Mouse (Mus musculus) C2C12 (cell line): ENCODE results near the gene Wdtc1. TPM values are rescaled to one million over a fixed set of nuclear protein-coding genes. Genes with fewer than 3 reads are reported as not detected.

Experiments used
- H3K27me3 ChIP-seq: one replicate; pipeline ENCODE4 v1.6.1; 2011; ENCODE audit not compliant: control insufficient read depth, insufficient read depth, insufficient read length
- H3K36me3 ChIP-seq: one replicate; pipeline ENCODE4 v1.6.1; 2011; ENCODE audit not compliant: control insufficient read depth, insufficient read depth
- H3K4me3 ChIP-seq: one replicate; pipeline ENCODE4 v1.5.1; 2011; ENCODE audit warnings: mild to moderate bottlenecking, control low read depth; ENCODE audit not compliant: poor library complexity, insufficient read depth, severe bottlenecking
- H3K79me2 ChIP-seq: one replicate; pipeline ENCODE4 v1.6.1; 2011; ENCODE audit not compliant: control insufficient read depth, insufficient read depth
- H3K79me3 ChIP-seq: one replicate; pipeline ENCODE4 v1.6.1; 2011; ENCODE audit warnings: low read depth, control low read depth
- H3ac ChIP-seq: one replicate; pipeline ENCODE3; 2011; ENCODE audit warnings: low read depth; ENCODE audit not compliant: control insufficient read depth, insufficient read length
- CEBPB ChIP-seq: IDR thresholded peaks from one replicate; pipeline ENCODE4 v1.6.1; 2011; ENCODE audit warnings: low read depth, mild to moderate bottlenecking, control low read depth, moderate library complexity
- CTCF ChIP-seq: IDR thresholded peaks from one replicate; pipeline ENCODE4 v1.5.1; 2011; ENCODE audit not compliant: control insufficient read depth, insufficient read depth, insufficient read length
- FOSL1 ChIP-seq: IDR thresholded peaks from one replicate; pipeline ENCODE4 v1.8.0; 2011; ENCODE audit warnings: mild to moderate bottlenecking, low read length; ENCODE audit not compliant: poor library complexity, insufficient read depth, severe bottlenecking
- MAX ChIP-seq: IDR thresholded peaks from one replicate; pipeline ENCODE4 v1.6.1; 2011; ENCODE audit warnings: mild to moderate bottlenecking, control low read depth
- MYOD1 ChIP-seq: IDR thresholded peaks from one replicate; pipeline ENCODE4 v1.6.1; 2011; ENCODE audit warnings: low read depth; ENCODE audit not compliant: control insufficient read depth, insufficient read length
- MYOG ChIP-seq: IDR thresholded peaks from one replicate; pipeline ENCODE4 v1.6.1; 2011; ENCODE audit not compliant: control insufficient read depth, insufficient read length; ENCODE audit errors: extremely low read depth
- USF1 ChIP-seq: IDR thresholded peaks from one replicate; pipeline ENCODE4 v1.6.1; 2011; ENCODE audit warnings: low read depth, mild to moderate bottlenecking, control low read depth, moderate library complexity
- polyA plus RNA-seq: library from polyadenylated mRNA; unstranded; fragments of >200 nt; fragmentation: generic; extraction: Trizol; gene quantifications from one replicate; pipeline ENCODE4 v1.2.1, GENCODE M21; 2012; ENCODE audit warnings: missing spikeins

The Wdtc1 gene
- polyA plus RNA-seq, 1 experiment = 19.6 TPM

GRCm38 (mm10) chr4:133298516-133299365 is 54.5 kb downstream of the Wdtc1 start:
- no peak for TF ChIP-seq MYOD1
- no peak for TF ChIP-seq MYOG
- no peak for TF ChIP-seq CTCF
- TF ChIP-seq FOSL1 = no peak
- H3ac ChIP-seq = no peak overlapping the region
- no peaks in the 10 kb centered on the region for H3K27me3 ChIP-seq
- H3K4me3 ChIP-seq = no peak overlapping the region
- H3K36me3 ChIP-seq = no peaks in the 10 kb centered on the region
- no peaks in the 10 kb centered on the region for H3K79me3 ChIP-seq
- H3K79me2 ChIP-seq = no peaks in the 10 kb centered on the region

GRCm38 (mm10) chr4:133297801-133298238 is 55.5 kb downstream of the Wdtc1 start:
- Histone ChIP-seq H3K79me3 (no peaks in the 10 kb centered on the region), H3K36me3 (no peaks in the 10 kb centered on the region), H3K79me2 (no peaks in the 10 kb centered on the region), H3K27me3 (no peaks in the 10 kb centered on the region), H3K4me3 (no peak overlapping the region), H3ac (no peak overlapping the region)
- TF ChIP-seq FOSL1 (no peak), MYOG (no peak), CEBPB (no peak), MYOD1 (no peak), MAX (no peak), CTCF (peak; percentile 87)

GRCm38 (mm10) chr4:133297360-133297759 is 55.9 kb downstream of the Wdtc1 start:
- no peak for TF ChIP-seq USF1
- TF ChIP-seq MYOD1 = no peak
- TF ChIP-seq CTCF = no peak
- no peak for TF ChIP-seq MAX
- TF ChIP-seq FOSL1 = no peak
- TF ChIP-seq MYOG = no peak
- TF ChIP-seq CEBPB = no peak
- Histone ChIP-seq H3ac (no peak overlapping the region), H3K36me3 (no peaks in the 10 kb centered on the region), H3K27me3 (no peaks in the 10 kb centered on the region), H3K4me3 (no peak overlapping the region), H3K79me3 (no peaks in the 10 kb centered on the region), H3K79me2 (no peaks in the 10 kb centered on the region)

GRCm38 (mm10) chr4:133294084-133294483 is 59.2 kb downstream of the Wdtc1 start:
- no peaks in the 10 kb centered on the region for H3K79me2 ChIP-seq
- H3ac ChIP-seq = no peak overlapping the region
- H3K4me3 ChIP-seq = no peak overlapping the region
- TF ChIP-seq CTCF (no peak), MYOD1 (no peak), MYOG (no peak), CEBPB (no peak), USF1 (no peak), FOSL1 (no peak), MAX (no peak)
- no peaks in the 10 kb centered on the region for H3K36me3 ChIP-seq
- H3K27me3 ChIP-seq = no peaks in the 10 kb centered on the region
- H3K79me3 ChIP-seq = no peaks in the 10 kb centered on the region

- Histone ChIP-seq H3K27me3 (no peaks in the 10 kb centered on the region), H3ac (no peak overlapping the region), H3K4me3 (no peak overlapping the region), H3K79me3 (no peaks in the 10 kb centered on the region), H3K79me2 (no peaks in the 10 kb centered on the region), H3K36me3 (no peaks in the 10 kb centered on the region)
- TF ChIP-seq MYOD1 (no peak), MYOG (no peak), CEBPB (no peak), MAX (no peak), CTCF (no peak), USF1 (no peak), FOSL1 (no peak)
These were observed 60.1 kb downstream of the Wdtc1 start for GRCm38 (mm10) chr4:133292901-133293843.
